Comparison of ENCODE assay signal across 19 mouse cellular contexts in the genomic region with DNA sequence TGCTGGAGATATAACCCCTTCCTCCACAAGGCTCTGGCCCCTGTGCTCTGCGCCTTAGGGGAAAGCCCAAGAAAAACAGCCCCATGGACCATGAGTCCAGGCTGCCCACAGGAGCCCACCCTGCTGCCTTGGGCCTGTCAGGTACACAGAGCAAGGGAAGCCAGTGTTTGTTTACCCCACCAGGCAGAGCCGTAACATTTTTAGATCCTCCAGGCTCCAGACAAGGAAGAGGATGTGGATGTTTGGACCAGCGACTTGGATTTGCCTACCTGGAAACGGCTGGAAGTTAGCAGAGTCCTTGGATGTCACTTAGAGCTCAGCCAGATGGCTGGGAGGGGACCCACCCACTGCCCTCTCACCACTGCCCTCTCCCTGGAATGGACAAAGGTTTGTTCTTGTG. TPM values are rescaled to one million over a fixed set of nuclear protein-coding genes. Genes with fewer than 3 reads are reported as not detected.
DNase-seq lines count a peak whose midpoint lies in the region; ATAC-seq and TF ChIP-seq lines count a peak whose summit lies in the region.
"Had no signal": no experiment of that assay in that cellular context is flagged by ENCODE, and none has a peak within 500 bp of the region (broad histone marks: within the 10 kb centered on the region; RNA-seq: fewer than 3 reads in every experiment).

No protein-coding gene starts in this region.

- H3K9ac ChIP-seq in limb, embryonic 11.5 days (ENCODE audit: low read length) = peak overlapping the region; percentile 18; the same call in 1 of the 2 replicates
- no peak overlapping the region for H3K9ac ChIP-seq in midbrain, embryonic 16.5 days (ENCODE audit: low read depth, low read length)
- H3K9ac ChIP-seq in midbrain, postnatal 0 days (replicated peaks; ENCODE audit: low read length, poor library complexity, severe bottlenecking) = no peak overlapping the region
- no peak overlapping the region for H3K9ac ChIP-seq in stomach, postnatal 0 days (ENCODE audit: low read length)
- H3K9ac ChIP-seq: embryonic facial prominence, embryonic 12.5 days had no signal

- no peak for TF ChIP-seq EP300 in stomach, postnatal 0 days (optimal IDR thresholded peaks at IDR 0.05)

- 50% methylated on average over 4 of the region's 4 CpGs for WGBS in limb, embryonic 11.5 days
- 63% methylated on average over 4 of the region's 4 CpGs for WGBS in limb, embryonic 10.5 days
- 70% methylated on average over 4 of the region's 4 CpGs for WGBS in midbrain, embryonic 16.5 days
- WGBS in midbrain, postnatal 0 days = 63% methylated on average over 4 of the region's 4 CpGs
- 55% methylated on average over 4 of the region's 4 CpGs for WGBS in stomach, postnatal 0 days

- no peak for TF ChIP-seq CTCF in midbrain, postnatal 0 days (IDR thresholded peaks at IDR 0.05)
- TF ChIP-seq CTCF in stomach, postnatal 0 days (IDR thresholded peaks at IDR 0.05; ENCODE audit: low read depth) = no peak

- ATAC-seq in limb, embryonic 11.5 days (ENCODE audit: insufficient number of reproducible peaks, low FRiP score, low TSS enrichment, low read depth) = no peak
- no peak for ATAC-seq in midbrain, embryonic 16.5 days
- ATAC-seq in midbrain, postnatal 0 days (ENCODE audit: low FRiP score) = no peak
- no peak for ATAC-seq in stomach, postnatal 0 days (ENCODE audit: low FRiP score, low TSS enrichment)
- ATAC-seq: hindbrain, embryonic 16.5 days; intestine, postnatal 0 days had no signal

- peak; percentile 93 for DNase-seq in heart, adult 11 months
- no peak for DNase-seq in heart, postnatal 36 days
- DNase-seq in limb, embryonic 11.5 days (ENCODE audit: low spot score) = no peak
- DNase-seq in limb, embryonic 10.5 days (ENCODE audit: low spot score) = no peak
- DNase-seq in midbrain, postnatal 0 days (ENCODE audit: low spot score) = no peak
- no peak for DNase-seq in stomach, postnatal 0 days (ENCODE audit: low spot score)
- DNase-seq: adrenal gland, adult 2 months; cerebellum, adult 9-10 months; gastrocnemius, postnatal 25 days; heart, postnatal 14 days; liver; thymus, postnatal 36 days had no signal

- H3K4me3 ChIP-seq in limb, embryonic 11.5 days (ENCODE audit: low read depth, low read length) = no peak overlapping the region
- no peak overlapping the region for H3K4me3 ChIP-seq in limb, embryonic 10.5 days
- H3K4me3 ChIP-seq in midbrain, embryonic 16.5 days (ENCODE audit: low read depth, low read length) = no peak overlapping the region
- no peak overlapping the region for H3K4me3 ChIP-seq in midbrain, postnatal 0 days (ENCODE audit: low read depth, low read length)
- H3K4me3 ChIP-seq in stomach, postnatal 0 days (ENCODE audit: low read depth, low read length) = no peak overlapping the region
- H3K4me3 ChIP-seq: embryonic facial prominence, embryonic 12.5 days; erythroblast, embryonic 14.5 days had no signal

- peaks cover 24% of the 10 kb centered on the region for H3K27me3 ChIP-seq in limb, embryonic 11.5 days (ENCODE audit: control insufficient read depth, insufficient read depth, low read length)
- peaks cover 64% of the 10 kb centered on the region for H3K27me3 ChIP-seq in limb, embryonic 10.5 days (ENCODE audit: low read depth, poor library complexity, severe bottlenecking)
- H3K27me3 ChIP-seq in midbrain, embryonic 16.5 days (ENCODE audit: control insufficient read depth, insufficient read depth, low read depth, low read length) = peaks cover 18% of the 10 kb centered on the region
- H3K27me3 ChIP-seq in midbrain, postnatal 0 days (ENCODE audit: insufficient read depth, low read length) = no peaks in the 10 kb centered on the region
- H3K27me3 ChIP-seq in stomach, postnatal 0 days (ENCODE audit: control insufficient read depth, insufficient read depth, low read length) = no peaks in the 10 kb centered on the region

- H3K4me2 ChIP-seq in limb, embryonic 11.5 days (ENCODE audit: low read depth, severe bottlenecking) = no peak overlapping the region
- H3K4me2 ChIP-seq in midbrain, embryonic 16.5 days (ENCODE audit: low read length) = no peak overlapping the region
- no peak overlapping the region for H3K4me2 ChIP-seq in midbrain, postnatal 0 days (ENCODE audit: low read depth, low read length, poor library complexity, severe bottlenecking)
- H3K4me2 ChIP-seq in stomach, postnatal 0 days (replicated peaks; ENCODE audit: low read depth) = no peak overlapping the region
- H3K4me2 ChIP-seq: embryonic facial prominence, embryonic 12.5 days; heart, embryonic 11.5 days had no signal

- H3K4me1 ChIP-seq in limb, embryonic 11.5 days (ENCODE audit: control insufficient read depth, insufficient read depth, low read length) = peaks cover 4% of the 10 kb centered on the region
- peaks cover 13% of the 10 kb centered on the region for H3K4me1 ChIP-seq in limb, embryonic 10.5 days
- H3K4me1 ChIP-seq in midbrain, embryonic 16.5 days (ENCODE audit: control insufficient read depth, insufficient read depth, low read length) = peaks cover 9% of the 10 kb centered on the region
- H3K4me1 ChIP-seq in midbrain, postnatal 0 days (ENCODE audit: insufficient read depth, low read length) = peaks cover 4% of the 10 kb centered on the region; the same call in 1 of the 2 replicates
- H3K4me1 ChIP-seq in stomach, postnatal 0 days (replicated peaks; ENCODE audit: control insufficient read depth, insufficient read depth) = no peaks in the 10 kb centered on the region

- no peak overlapping the region for H3K27ac ChIP-seq in limb, embryonic 11.5 days (replicated peaks; ENCODE audit: low read depth, low read length)
- H3K27ac ChIP-seq in limb, embryonic 10.5 days = no peak overlapping the region
- peak overlapping the region; percentile 28; the same call in 1 of the 2 replicates for H3K27ac ChIP-seq in midbrain, embryonic 16.5 days (ENCODE audit: low read length)
- H3K27ac ChIP-seq in midbrain, postnatal 0 days (ENCODE audit: low read depth, low read length) = no peak overlapping the region
- 0 out of 2 replicates have a peak overlapping the region, but pooled peaks have one; percentile 30 for H3K27ac ChIP-seq in stomach, postnatal 0 days (replicated peaks)
- H3K27ac ChIP-seq: embryonic facial prominence, embryonic 12.5 days had no signal

- no peaks in the 10 kb centered on the region for H3K36me3 ChIP-seq in limb, embryonic 11.5 days (ENCODE audit: control insufficient read depth, insufficient read depth, low read length)
- H3K36me3 ChIP-seq in limb, embryonic 10.5 days = no peaks in the 10 kb centered on the region
- H3K36me3 ChIP-seq in midbrain, embryonic 16.5 days (ENCODE audit: control insufficient read depth, insufficient read depth, low read length) = no peaks in the 10 kb centered on the region
- no peaks in the 10 kb centered on the region; the same call in 1 of the 2 replicates for H3K36me3 ChIP-seq in midbrain, postnatal 0 days (ENCODE audit: insufficient read depth, low read length)
- no peaks in the 10 kb centered on the region for H3K36me3 ChIP-seq in stomach, postnatal 0 days (ENCODE audit: control insufficient read depth, insufficient read depth, low read length)
- H3K36me3 ChIP-seq: embryonic facial prominence, embryonic 12.5 days had no signal

- intact Hi-C loops in heart, postnatal 36 days (cut with DNase I) = no loop called here

- H3K9me3 ChIP-seq in limb, embryonic 11.5 days (ENCODE audit: control insufficient read depth, low read length) = no peaks in the 10 kb centered on the region
- H3K9me3 ChIP-seq in limb, embryonic 10.5 days (replicated peaks) = no peaks in the 10 kb centered on the region
- no peaks in the 10 kb centered on the region for H3K9me3 ChIP-seq in midbrain, embryonic 16.5 days (replicated peaks; ENCODE audit: control insufficient read depth, low read length, poor library complexity, severe bottlenecking)
- no peaks in the 10 kb centered on the region for H3K9me3 ChIP-seq in midbrain, postnatal 0 days (ENCODE audit: low read length)
- no peaks in the 10 kb centered on the region for H3K9me3 ChIP-seq in stomach, postnatal 0 days (ENCODE audit: control insufficient read depth, low read length)
- H3K9me3 ChIP-seq: embryonic facial prominence, embryonic 12.5 days had no signal

RNA-seq across cellular contexts. Expression of gene Pdgfb, which starts 4.8 kb away (rescaled TPM):
- total RNA-seq in heart, postnatal 36 days (2021) = 10 to 100 TPM; 30.4 to 31.3 TPM
- polyA plus RNA-seq in limb, embryonic 11.5 days (2014; fragmentation: Nextera tagmentation; extraction: Ambion mirVana) = 1.6 and 2.4 TPM in 2 replicates
- 1.5 and 2.0 TPM in 2 replicates for polyA plus RNA-seq in limb, embryonic 10.5 days (2016; fragmentation: Nextera tagmentation; extraction: Ambion mirVana)
- polyA plus RNA-seq in midbrain, embryonic 16.5 days (2015; fragmentation: Nextera tagmentation; extraction: Ambion mirVana) = 4.3 and 6.8 TPM in 2 replicates
- total RNA-seq in midbrain, postnatal 0 days (2014; rRNA removed) = 20.5 and 24.4 TPM in 2 replicates
- 8.7 and 9.2 TPM in 2 replicates for polyA plus RNA-seq in midbrain, postnatal 0 days (2015; fragmentation: Nextera tagmentation; extraction: Ambion mirVana)
- polyA plus RNA-seq in stomach, postnatal 0 days (2015; fragmentation: Nextera tagmentation; extraction: Ambion mirVana) = 3.1 and 3.6 TPM in 2 replicates
- total RNA-seq: megakaryocyte progenitor cell, adult 5-6 weeks had no signal

RNA-seq across cellular contexts. Expression of gene Cbx7, which starts 48.7 kb away (rescaled TPM):
- total RNA-seq in heart, postnatal 36 days (2021) = 10 to 100 TPM; 13.2 to 16.6 TPM
- polyA plus RNA-seq in limb, embryonic 11.5 days (2014; fragmentation: Nextera tagmentation; extraction: Ambion mirVana) = 0.97 and 1.4 TPM in 2 replicates
- 1.1 and 1.3 TPM in 2 replicates for polyA plus RNA-seq in limb, embryonic 10.5 days (2016; fragmentation: Nextera tagmentation; extraction: Ambion mirVana)
- polyA plus RNA-seq in midbrain, embryonic 16.5 days (2015; fragmentation: Nextera tagmentation; extraction: Ambion mirVana) = 4.8 and 5.0 TPM in 2 replicates
- total RNA-seq in midbrain, postnatal 0 days (2014; rRNA removed) = 7.7 and 14.9 TPM in 2 replicates
- 3.4 and 3.5 TPM in 2 replicates for polyA plus RNA-seq in midbrain, postnatal 0 days (2015; fragmentation: Nextera tagmentation; extraction: Ambion mirVana)
- 4.8 and 5.5 TPM in 2 replicates for polyA plus RNA-seq in stomach, postnatal 0 days (2015; fragmentation: Nextera tagmentation; extraction: Ambion mirVana)

Comparison
In these comparisons a context has a peak if more than half of its experiments do, and no peak if none do; other contexts are left out.
1. H3K27ac ChIP-seq: peak in midbrain, embryonic 16.5 days (single experiment) and stomach, postnatal 0 days (single experiment); none in limb, embryonic 11.5 days (single experiment), limb, embryonic 10.5 days (single experiment) and midbrain, postnatal 0 days (single experiment).